Mouse (Mus musculus): Measurements from ENCODE around the gene Kbtbd6. TPM values are rescaled to one million over a fixed set of nuclear protein-coding genes. Genes with fewer than 3 reads are reported as not detected.

The Kbtbd6 gene
- polyA plus RNA-seq, 1 experiment from 2014 or later: 4.5 TPM

GRCm38 (mm10) chr14:79483611-79484120, 32.0 kb downstream of the Kbtbd6 start:
- peak overlapping the region; percentile 63 for H3K4me2 ChIP-seq (replicated peaks)
- H3K4me1 ChIP-seq: peaks cover 36% of the 10 kb centered on the region
- H3K36me3 ChIP-seq: 0 out of 2 replicates have a peak, but pooled peaks cover 3% of the 10 kb centered on the region
- peaks cover 9% of the 10 kb centered on the region; the same call in 1 of the 2 replicates for H3K27me3 ChIP-seq
- ATAC-seq (ENCODE audit: low FRiP score): no peak
- no peak overlapping the region for H3K9ac ChIP-seq
- H3K9me3 ChIP-seq (replicated peaks): no peaks in the 10 kb centered on the region
- H3K27ac ChIP-seq: no peak overlapping the region
- WGBS: 73% methylated on average over 8 of the region's 8 CpGs
- no peak overlapping the region for H3K4me3 ChIP-seq

DNA sequence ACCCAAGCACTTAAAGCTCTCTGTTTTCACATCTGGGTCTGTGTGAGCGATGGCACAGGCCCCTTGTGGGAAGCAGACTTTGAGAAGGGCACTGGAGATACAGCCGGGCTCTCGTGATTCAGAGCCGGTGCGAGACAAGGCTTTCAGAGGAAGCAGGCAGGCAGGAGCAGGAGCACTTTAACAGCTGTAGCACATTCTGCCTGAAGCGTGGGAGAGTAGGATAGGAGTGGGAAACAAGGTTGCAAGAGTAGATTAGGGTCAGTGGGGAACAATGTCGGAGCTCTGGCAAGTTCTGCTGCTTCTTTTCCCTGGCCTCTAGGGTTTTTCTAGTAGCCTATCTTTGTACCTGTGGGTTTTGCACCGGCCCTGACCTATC, 35.0 kb downstream of the Kbtbd6 start:
- Histone ChIP-seq H3K4me2 (replicated peaks) (peak overlapping the region; percentile 57), H3K27ac (peak overlapping the region; percentile 31; the same call in 1 of the 2 replicates), H3K4me1 (peaks cover 24% of the 10 kb centered on the region), H3K4me3 (0 out of 2 replicates have a peak overlapping the region, but pooled peaks have one; percentile 32), H3K36me3 (no peaks in the 10 kb centered on the region), H3K9me3 (replicated peaks) (no peaks in the 10 kb centered on the region), H3K27me3 (peaks cover 9% of the 10 kb centered on the region; the same call in 1 of the 2 replicates), H3K9ac (peak overlapping the region; percentile 49; the same call in 1 of the 2 replicates)
- ATAC-seq (ENCODE audit: low FRiP score): no peak
- 25% methylated on average over 8 of the region's 8 CpGs for WGBS

DNA sequence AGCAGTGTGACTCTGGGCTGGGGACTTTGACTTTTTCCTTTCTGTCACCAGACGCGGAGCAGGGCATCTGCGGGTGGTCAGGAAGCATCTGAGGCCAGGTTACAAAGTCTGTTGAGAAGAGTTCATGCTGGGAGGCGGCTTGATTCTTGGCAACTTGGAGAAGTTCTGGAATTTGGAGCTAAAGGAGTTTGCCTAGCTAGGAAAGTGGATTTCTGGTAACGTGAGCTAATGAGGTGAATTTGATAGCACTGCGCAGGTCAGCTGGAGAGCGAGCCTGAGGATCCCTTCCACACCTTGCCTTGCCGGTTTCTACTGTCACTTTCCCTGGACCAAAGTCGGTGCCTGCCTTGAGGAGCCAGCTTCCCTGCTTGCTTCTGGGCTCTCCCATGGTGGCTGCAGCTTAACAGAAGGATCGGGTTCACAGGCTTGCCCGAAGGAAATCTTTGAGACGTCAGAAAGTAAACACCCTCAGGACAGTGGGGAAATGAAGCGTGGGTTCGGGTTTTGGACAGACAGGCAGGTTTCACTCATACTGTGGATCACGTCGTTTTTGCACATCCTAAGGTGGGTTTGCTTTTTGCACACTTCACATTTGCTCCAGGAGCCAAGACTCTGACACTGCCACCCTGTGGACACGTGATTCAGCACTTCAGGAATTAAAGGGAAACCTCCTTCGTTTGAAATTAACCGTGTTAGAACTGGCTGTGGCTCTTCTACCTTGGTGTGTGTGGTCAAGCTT, 35.5 kb downstream of the Kbtbd6 start:
- no peaks in the 10 kb centered on the region for H3K9me3 ChIP-seq (replicated peaks)
- H3K36me3 ChIP-seq: no peaks in the 10 kb centered on the region
- ATAC-seq (ENCODE audit: low FRiP score): no peak
- H3K4me2 ChIP-seq (replicated peaks): peak overlapping the region; percentile 57
- peak overlapping the region; percentile 32 for H3K4me3 ChIP-seq
- peaks cover 24% of the 10 kb centered on the region for H3K4me1 ChIP-seq
- H3K27me3 ChIP-seq: peaks cover 9% of the 10 kb centered on the region; the same call in 1 of the 2 replicates
- WGBS: 7% methylated on average over 19 of the region's 19 CpGs
- H3K27ac ChIP-seq: no peak overlapping the region; the same call in 1 of the 2 replicates
- H3K9ac ChIP-seq: peak overlapping the region; percentile 49

DNA sequence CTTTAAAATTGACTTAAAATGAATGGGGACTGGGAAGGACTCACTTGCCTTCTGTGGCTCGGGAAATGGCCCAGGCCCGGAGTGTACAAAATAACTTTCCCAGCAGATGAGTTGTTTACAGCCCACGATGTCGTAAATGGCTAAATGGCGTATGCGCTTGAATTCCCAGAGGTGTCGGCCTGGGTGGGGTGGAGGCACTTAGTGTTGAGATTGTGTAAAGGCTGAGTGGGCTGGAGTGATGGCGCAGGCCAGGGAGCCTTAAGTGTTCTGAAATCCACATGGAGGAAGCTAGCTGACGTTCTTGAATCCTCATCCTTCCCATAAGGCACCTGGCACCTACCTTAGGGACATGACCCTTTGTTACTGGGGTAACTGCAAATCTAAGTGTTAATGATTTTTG, 36.9 kb downstream of the Kbtbd6 start:
- Histone ChIP-seq H3K9ac (no peak overlapping the region), H3K4me3 (no peak overlapping the region), H3K27me3 (peaks cover 9% of the 10 kb centered on the region; the same call in 1 of the 2 replicates), H3K4me1 (peaks cover 14% of the 10 kb centered on the region), H3K9me3 (replicated peaks) (no peaks in the 10 kb centered on the region), H3K27ac (no peak overlapping the region), H3K36me3 (no peaks in the 10 kb centered on the region), H3K4me2 (replicated peaks) (no peak overlapping the region)
- 87% methylated on average over 9 of the region's 9 CpGs for WGBS
- no peak for ATAC-seq (ENCODE audit: low FRiP score)

DNA sequence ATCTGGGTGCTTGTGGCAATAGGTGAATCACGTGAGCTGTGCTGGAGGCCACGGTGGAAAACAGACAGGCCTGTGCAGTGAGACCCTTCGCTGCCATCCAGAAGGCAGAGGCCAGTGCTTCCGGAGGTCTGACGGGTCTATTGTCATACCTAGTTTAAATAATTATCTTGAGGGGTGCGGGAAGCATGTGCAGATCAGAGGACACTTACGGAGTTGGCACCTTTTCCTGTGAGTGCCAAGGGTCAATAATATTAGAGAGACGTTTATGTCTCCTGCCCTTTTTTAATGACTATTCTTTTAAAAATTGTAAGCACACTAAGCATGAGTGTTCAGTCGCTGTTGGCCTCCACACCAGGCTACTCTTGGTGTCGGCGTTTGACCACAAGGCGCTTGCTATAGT, 37.5 kb downstream of the Kbtbd6 start:
- no peak overlapping the region for H3K4me3 ChIP-seq
- ATAC-seq (ENCODE audit: low FRiP score): no peak
- WGBS: 81% methylated on average over 12 of the region's 12 CpGs
- H3K27ac ChIP-seq: no peak overlapping the region
- H3K36me3 ChIP-seq: no peaks in the 10 kb centered on the region
- H3K4me2 ChIP-seq (replicated peaks): no peak overlapping the region
- H3K9ac ChIP-seq: no peak overlapping the region
- H3K27me3 ChIP-seq: peaks cover 9% of the 10 kb centered on the region; the same call in 1 of the 2 replicates
- no peaks in the 10 kb centered on the region for H3K9me3 ChIP-seq (replicated peaks)
- H3K4me1 ChIP-seq: peaks cover 13% of the 10 kb centered on the region

DNA sequence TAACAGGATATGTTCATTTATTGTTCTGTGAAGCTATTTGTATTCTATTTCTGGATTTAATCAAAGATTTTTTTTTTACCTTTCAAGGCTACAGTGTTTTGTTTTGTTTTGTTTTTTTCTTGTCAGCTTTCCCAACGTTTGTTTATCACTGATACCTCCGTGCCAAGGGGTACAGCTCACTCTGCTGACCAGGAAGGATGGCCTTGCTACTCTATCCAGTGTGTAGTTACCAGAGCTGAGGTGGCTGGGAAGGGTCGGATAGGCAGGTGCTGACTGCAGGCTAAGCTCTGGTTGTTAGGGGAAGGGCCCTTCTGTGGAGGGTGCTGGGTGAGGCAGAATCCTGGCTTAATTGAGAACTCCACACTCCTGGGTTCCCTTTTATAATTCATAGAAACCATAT, 38.6 kb downstream of the Kbtbd6 start:
- Histone ChIP-seq H3K4me2 (replicated peaks) (no peak overlapping the region), H3K4me3 (no peak overlapping the region), H3K27ac (no peak overlapping the region), H3K9me3 (replicated peaks) (no peaks in the 10 kb centered on the region), H3K27me3 (peaks cover 9% of the 10 kb centered on the region; the same call in 1 of the 2 replicates), H3K36me3 (no peaks in the 10 kb centered on the region), H3K9ac (no peak overlapping the region), H3K4me1 (peaks cover 13% of the 10 kb centered on the region)
- no peak for ATAC-seq (ENCODE audit: low FRiP score)
- 77% methylated on average over 3 of the region's 3 CpGs for WGBS

- ATAC-seq (ENCODE audit: low FRiP score): no peak
- no peaks in the 10 kb centered on the region for H3K9me3 ChIP-seq (replicated peaks)
- H3K36me3 ChIP-seq: no peaks in the 10 kb centered on the region
- H3K27me3 ChIP-seq: no peaks in the 10 kb centered on the region
- H3K4me3 ChIP-seq: no peak overlapping the region
- no peak overlapping the region for H3K27ac ChIP-seq
- 88% methylated on average over 6 of the region's 6 CpGs for WGBS
- no peak overlapping the region for H3K4me2 ChIP-seq (replicated peaks)
- no peaks in the 10 kb centered on the region for H3K4me1 ChIP-seq
- no peak overlapping the region for H3K9ac ChIP-seq
These were observed 42.7 kb downstream of the Kbtbd6 start for GRCm38 (mm10) chr14:79494349-79494748.

DNA sequence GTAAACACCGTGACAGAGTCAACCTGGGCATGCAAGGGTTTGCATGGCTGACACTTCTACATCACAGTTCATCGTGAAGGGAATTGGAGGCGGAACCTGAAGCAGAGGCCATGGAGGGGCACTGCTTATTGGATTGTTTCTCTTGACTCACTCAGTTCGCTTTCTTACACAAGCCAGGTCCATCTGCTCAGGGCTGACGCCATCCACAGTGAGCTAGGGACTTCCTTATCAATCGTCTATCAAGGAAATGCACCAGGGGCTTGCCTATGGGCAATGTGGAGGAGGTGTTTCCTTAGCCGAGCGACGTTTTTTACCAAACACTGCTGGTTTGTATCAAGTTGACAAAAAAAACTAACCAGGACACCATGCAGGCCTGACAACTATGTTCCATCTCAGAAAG, 47.7 kb downstream of the Kbtbd6 start:
- Histone ChIP-seq H3K4me3 (no peak overlapping the region), H3K4me1 (no peaks in the 10 kb centered on the region), H3K9ac (no peak overlapping the region), H3K27me3 (no peaks in the 10 kb centered on the region), H3K9me3 (replicated peaks) (no peaks in the 10 kb centered on the region), H3K36me3 (no peaks in the 10 kb centered on the region), H3K27ac (no peak overlapping the region), H3K4me2 (replicated peaks) (no peak overlapping the region)
- no peak for ATAC-seq (ENCODE audit: low FRiP score)
- 85% methylated on average over 9 of the region's 9 CpGs for WGBS

DNA sequence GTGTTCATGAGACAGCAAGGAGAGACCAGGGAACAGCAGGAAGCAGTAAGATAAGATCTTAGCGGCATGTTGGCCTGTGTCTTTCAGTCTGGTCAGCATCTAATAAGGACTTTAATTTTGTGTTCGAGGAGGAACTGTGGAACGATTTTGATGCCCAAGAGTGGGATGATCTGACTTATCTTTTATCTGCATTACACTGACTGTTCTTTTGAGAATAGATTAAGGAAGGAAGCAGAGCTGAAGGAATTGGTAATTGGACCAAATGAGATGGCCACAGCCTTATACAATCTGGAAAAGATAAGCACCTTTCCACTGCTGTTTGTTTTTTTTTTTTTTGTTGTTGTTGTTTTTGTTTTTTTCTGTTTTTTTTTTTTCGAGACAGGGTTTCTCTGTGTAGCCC, 49.1 kb downstream of the Kbtbd6 start:
- Histone ChIP-seq H3K27ac (no peak overlapping the region), H3K4me3 (no peak overlapping the region), H3K4me2 (replicated peaks) (no peak overlapping the region), H3K4me1 (no peaks in the 10 kb centered on the region), H3K36me3 (no peaks in the 10 kb centered on the region), H3K9me3 (replicated peaks) (no peaks in the 10 kb centered on the region), H3K27me3 (no peaks in the 10 kb centered on the region), H3K9ac (no peak overlapping the region)
- ATAC-seq (ENCODE audit: low FRiP score): no peak
- WGBS: 78% methylated on average over 4 of the region's 4 CpGs

- H3K4me2 ChIP-seq (replicated peaks): no peak overlapping the region
- H3K4me1 ChIP-seq: no peaks in the 10 kb centered on the region
- no peaks in the 10 kb centered on the region for H3K36me3 ChIP-seq
- WGBS: 71% methylated on average over 5 of the region's 5 CpGs
- no peak overlapping the region for H3K9ac ChIP-seq
- H3K27me3 ChIP-seq: no peaks in the 10 kb centered on the region
- H3K4me3 ChIP-seq: no peak overlapping the region
- peak overlapping the region; percentile 35; the same call in 1 of the 2 replicates for H3K27ac ChIP-seq
- no peak for ATAC-seq (ENCODE audit: low FRiP score)
- no peaks in the 10 kb centered on the region for H3K9me3 ChIP-seq (replicated peaks)
These were observed 51.9 kb downstream of the Kbtbd6 start for GRCm38 (mm10) chr14:79503371-79504075.
